Mouse (Mus musculus) midbrain, embryonic 16.5 days (tissue): ENCODE results near the gene Ugt1a5. TPM values are rescaled to one million over a fixed set of nuclear protein-coding genes. Genes with fewer than 3 reads are reported as not detected.

Experiments
- ATAC-seq: fragments of 200-750 bp; cut with Nextera tagmentation; 2 replicates; pipeline ENCODE4 v1.8.0; 2017; ENCODE audit warnings: moderate TSS enrichment
- H3K27ac ChIP-seq: fragments of 300-500 bp; sonication (generic); 2 replicates; pipeline ENCODE4 v1.5.1; 2014; ENCODE audit warnings: mild to moderate bottlenecking, low read length, mixed read lengths
- H3K27me3 ChIP-seq: fragments of 300-500 bp; sonication (generic); 2 replicates; pipeline ENCODE4 v1.6.1; 2014; ENCODE audit warnings: low read depth, low read length, mixed read lengths; ENCODE audit not compliant: control insufficient read depth, insufficient read depth
- H3K36me3 ChIP-seq: fragments of 300-500 bp; sonication (generic); 2 replicates; pipeline ENCODE4 v1.6.1; 2014; ENCODE audit warnings: mild to moderate bottlenecking, low read length, moderate library complexity, mixed read lengths; ENCODE audit not compliant: control insufficient read depth, insufficient read depth
- H3K4me1 ChIP-seq: fragments of 300-500 bp; sonication (generic); 2 replicates; pipeline ENCODE4 v1.6.1; 2014; ENCODE audit warnings: mild to moderate bottlenecking, low read length, mixed read lengths; ENCODE audit not compliant: control insufficient read depth, insufficient read depth
- H3K4me2 ChIP-seq: fragments of 300-500 bp; sonication (generic); 2 replicates; pipeline ENCODE4 v1.6.1; 2014; ENCODE audit warnings: mild to moderate bottlenecking, low read length, mixed read lengths
- H3K4me3 ChIP-seq: fragments of 300-500 bp; sonication (generic); 2 replicates; pipeline ENCODE4 v1.5.1; 2014; ENCODE audit warnings: low read depth, mild to moderate bottlenecking, low read length, moderate library complexity, mixed read lengths
- H3K9ac ChIP-seq: fragments of 300-500 bp; sonication (generic); 2 replicates; pipeline ENCODE4 v1.6.1; 2014; ENCODE audit warnings: low read depth, low read length, mixed read lengths
- H3K9me3 ChIP-seq: fragments of 300-500 bp; sonication (generic); replicated peaks from 2 replicates; pipeline ENCODE4 v1.6.1; 2014; ENCODE audit warnings: mild to moderate bottlenecking, low read length, mixed read lengths; ENCODE audit not compliant: control insufficient read depth, poor library complexity, severe bottlenecking
- WGBS: fragments of 180-500 bp; shearing (Covaris S2); extraction: QIAGEN DNeasy Blood & Tissue Kit; methylation state at CpG from one replicate; pipeline ENCODE4 v1.1.7; 2014; 5-methylcytosine and 5-hydroxymethylcytosine counted together
- polyA plus RNA-seq: library from polyadenylated mRNA; unstranded; fragments of >200 nt; fragmentation: Nextera tagmentation; extraction: Ambion mirVana; gene quantifications from 2 replicates; pipeline ENCODE4 v1.2.1, GENCODE M21; 2015

Ugt1a5 gene
- polyA plus RNA-seq, 1 experiment from 2014 or later, result not detected

DNA sequence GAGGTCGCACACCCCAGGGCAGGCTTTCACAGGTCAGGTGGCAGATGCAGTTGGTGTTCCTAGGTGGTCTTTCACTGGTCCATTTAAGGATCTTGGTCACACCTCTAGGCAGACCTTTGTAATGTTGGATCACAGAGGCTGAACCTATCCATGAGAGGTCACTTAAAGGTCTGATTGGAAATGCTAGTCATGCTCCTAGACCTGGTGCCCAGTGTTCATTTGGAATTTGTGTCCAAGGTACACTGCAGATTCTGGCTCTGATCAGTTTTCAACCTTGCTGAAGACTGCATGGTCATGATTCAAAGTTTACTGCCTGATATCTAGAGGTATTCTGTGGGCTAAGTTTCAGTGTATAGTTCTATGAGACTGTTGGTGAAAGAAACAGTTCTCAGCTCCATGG, 13.8 kb downstream of the Ugt1a5 start:
- no peak overlapping the region for H3K4me2 ChIP-seq
- H3K4me1 ChIP-seq, result no peaks in the 10 kb centered on the region
- no peak overlapping the region for H3K4me3 ChIP-seq
- no peak overlapping the region for H3K27ac ChIP-seq
- no peak overlapping the region for H3K9ac ChIP-seq
- no peaks in the 10 kb centered on the region; the same call in 1 of the 2 replicates for H3K27me3 ChIP-seq
- 81% methylated on average over 1 of the region's 1 CpGs for WGBS
- H3K9me3 ChIP-seq, result peaks cover 2% of the 10 kb centered on the region; the same call in 1 of the 2 replicates
- no peaks in the 10 kb centered on the region for H3K36me3 ChIP-seq
- ATAC-seq, result no peak

DNA sequence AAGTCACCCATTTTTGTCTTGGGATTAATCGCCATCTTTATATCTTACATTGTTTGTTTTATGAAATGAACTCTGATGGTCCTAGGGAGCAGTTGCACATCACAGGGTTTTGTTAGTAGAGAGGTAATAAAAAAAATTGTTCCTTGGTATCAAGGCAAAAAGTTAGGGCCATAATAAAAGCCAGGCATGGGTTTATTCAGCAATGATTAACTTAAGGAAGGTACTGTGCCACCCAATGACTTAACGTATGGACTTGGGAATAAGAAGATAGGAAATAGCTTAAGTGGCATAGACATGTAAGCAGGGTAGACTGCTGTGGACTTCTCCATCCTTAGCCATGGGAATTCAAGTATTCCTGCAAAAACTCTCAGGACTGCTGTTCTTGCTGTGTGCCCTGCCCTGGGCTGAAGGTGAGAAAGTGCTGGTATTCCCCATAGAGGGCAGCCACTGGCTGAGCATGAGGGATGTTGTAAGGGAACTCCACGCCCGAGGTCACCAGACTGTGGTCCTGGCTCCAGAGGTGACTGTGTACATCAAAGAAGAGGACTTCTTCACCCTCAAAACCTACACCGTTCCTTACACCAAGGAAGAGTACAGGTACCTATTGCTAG, 20.6 kb downstream of the Ugt1a5 start:
- Histone ChIP-seq H3K4me1 (no peaks in the 10 kb centered on the region), H3K27me3 (no peaks in the 10 kb centered on the region), H3K9me3 (no peaks in the 10 kb centered on the region), H3K9ac (no peak overlapping the region), H3K4me3 (no peak overlapping the region), H3K27ac (no peak overlapping the region), H3K4me2 (no peak overlapping the region), H3K36me3 (no peaks in the 10 kb centered on the region)
- ATAC-seq, result no peak
- 94% methylated on average over 5 of the region's 5 CpGs for WGBS

GRCm38 (mm10) chr1:88192136-88192535, 26.3 kb downstream of the Ugt1a5 start:
- Histone ChIP-seq H3K4me1 (no peaks in the 10 kb centered on the region), H3K27ac (no peak overlapping the region), H3K36me3 (no peaks in the 10 kb centered on the region), H3K4me2 (no peak overlapping the region), H3K4me3 (no peak overlapping the region), H3K9me3 (no peaks in the 10 kb centered on the region), H3K9ac (no peak overlapping the region), H3K27me3 (no peaks in the 10 kb centered on the region)
- no peak for ATAC-seq
- WGBS, result 64% methylated on average over 3 of the region's 3 CpGs

DNA sequence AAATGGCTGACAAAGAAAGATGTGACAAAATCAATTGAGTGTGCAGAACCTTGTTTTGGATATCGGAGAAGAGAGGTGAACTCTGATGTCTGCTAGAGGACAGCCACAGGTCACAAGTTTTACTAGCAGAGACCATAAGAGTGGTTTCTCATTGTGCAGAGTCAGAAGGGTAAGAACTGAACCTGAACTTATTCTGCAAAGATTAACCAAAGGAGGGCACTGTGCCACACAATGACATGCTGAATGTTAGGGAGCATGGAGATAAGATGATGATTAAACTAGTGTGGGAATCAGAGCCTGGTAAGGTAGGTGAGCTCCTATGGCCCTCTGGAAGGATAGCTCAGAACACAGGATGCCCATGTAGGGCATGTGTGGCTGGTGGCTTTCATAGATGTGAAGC, 29.9 kb downstream of the Ugt1a5 start:
- 89% methylated on average over 1 of the region's 1 CpGs for WGBS
- no peaks in the 10 kb centered on the region for H3K9me3 ChIP-seq
- H3K4me2 ChIP-seq, result no peak overlapping the region
- no peak for ATAC-seq
- H3K9ac ChIP-seq, result no peak overlapping the region
- H3K27ac ChIP-seq, result no peak overlapping the region
- no peaks in the 10 kb centered on the region for H3K36me3 ChIP-seq
- H3K4me1 ChIP-seq, result no peaks in the 10 kb centered on the region
- no peaks in the 10 kb centered on the region for H3K27me3 ChIP-seq
- H3K4me3 ChIP-seq, result no peak overlapping the region

- H3K9me3 ChIP-seq, result no peaks in the 10 kb centered on the region
- H3K4me1 ChIP-seq, result no peaks in the 10 kb centered on the region
- 74% methylated on average over 3 of the region's 3 CpGs for WGBS
- H3K4me3 ChIP-seq, result no peak overlapping the region
- H3K36me3 ChIP-seq, result no peaks in the 10 kb centered on the region
- ATAC-seq, result no peak
- no peak overlapping the region for H3K9ac ChIP-seq
- no peak overlapping the region for H3K4me2 ChIP-seq
- H3K27me3 ChIP-seq, result no peaks in the 10 kb centered on the region
- no peak overlapping the region for H3K27ac ChIP-seq
These were observed 31.6 kb downstream of the Ugt1a5 start for GRCm38 (mm10) chr1:88197443-88197842.

DNA sequence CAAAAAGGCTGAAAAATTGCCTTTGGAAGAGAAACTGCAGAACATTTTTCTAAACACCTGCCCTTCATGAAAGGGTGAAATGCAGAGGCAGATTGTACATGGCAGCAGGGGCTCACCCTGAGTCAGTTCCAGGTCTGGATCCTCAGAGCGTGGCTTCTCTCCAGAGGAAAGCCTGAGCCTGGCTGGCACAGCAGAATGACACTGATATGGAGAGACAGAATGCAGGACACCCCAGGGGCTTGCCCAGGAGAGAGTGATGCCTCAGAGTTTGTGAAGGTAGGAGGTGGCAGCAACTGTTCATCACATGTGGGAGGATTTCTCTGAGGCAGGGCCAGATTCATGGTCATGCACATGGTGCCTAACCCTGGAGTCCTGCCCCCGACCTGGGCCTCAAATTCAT, 34.2 kb downstream of the Ugt1a5 start:
- H3K27me3 ChIP-seq, result no peaks in the 10 kb centered on the region
- ATAC-seq, result no peak
- H3K9ac ChIP-seq, result no peak overlapping the region
- H3K36me3 ChIP-seq, result no peaks in the 10 kb centered on the region
- H3K4me1 ChIP-seq, result no peaks in the 10 kb centered on the region
- H3K9me3 ChIP-seq, result peaks cover 5% of the 10 kb centered on the region; the same call in 1 of the 2 replicates
- H3K4me2 ChIP-seq, result no peak overlapping the region
- H3K27ac ChIP-seq, result no peak overlapping the region
- WGBS, result 80% methylated on average over 2 of the region's 2 CpGs
- H3K4me3 ChIP-seq, result no peak overlapping the region

GRCm38 (mm10) chr1:88200456-88200855, 34.6 kb downstream of the Ugt1a5 start, which contains the start of gene Ugt1a2:
Gene Ugt1a2 (plus strand): TSS chr1:88200601.
- no peaks in the 10 kb centered on the region for H3K36me3 ChIP-seq
- 85% methylated on average over 7 of the region's 7 CpGs for WGBS
- ATAC-seq, result no peak

DNA sequence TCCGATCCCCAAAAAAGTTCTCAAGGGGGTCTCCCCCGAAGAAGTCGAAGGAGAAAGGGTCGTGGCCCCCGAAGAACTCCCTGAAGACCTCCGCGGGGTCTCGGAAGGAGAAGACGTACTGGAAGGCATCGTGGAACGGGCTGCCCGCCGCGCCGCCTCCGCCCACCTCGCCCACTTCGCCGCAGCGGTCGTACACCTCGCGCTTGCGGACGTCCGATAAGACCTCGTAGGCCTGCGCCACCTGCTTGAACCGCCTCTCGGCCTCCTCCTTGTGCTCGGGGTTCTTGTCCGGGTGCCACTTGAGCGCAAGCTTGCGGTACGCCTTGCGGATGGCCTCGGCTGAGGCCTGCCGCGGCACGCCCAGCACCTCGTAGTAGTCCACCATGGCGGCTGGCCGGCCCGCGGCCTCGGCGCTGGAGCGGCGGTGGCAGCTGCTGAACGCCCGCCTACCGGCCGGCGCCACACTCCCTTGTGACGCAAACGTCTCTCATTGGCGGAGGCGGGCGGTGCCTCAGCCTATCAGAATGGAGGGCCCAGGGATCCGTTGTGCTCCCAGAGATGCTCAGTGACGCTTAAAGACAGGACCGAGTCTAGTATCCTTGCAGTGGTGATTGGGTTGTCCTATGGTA, 39.6 kb downstream of the Ugt1a5 start, which contains the start of gene Dnajb3:
Gene Dnajb3 (minus strand): TSS at position 489 of the 629 bp plus-strand sequence.
- H3K27me3 ChIP-seq, result no peaks in the 10 kb centered on the region
- H3K9ac ChIP-seq, result peak within 1 kb of the TSS; percentile 74
- peak; percentile 100 for ATAC-seq
- no peaks in the 10 kb centered on the region for H3K36me3 ChIP-seq
- peak within 1 kb of the TSS; percentile 69 for H3K4me2 ChIP-seq
- H3K4me1 ChIP-seq, result peaks cover 2% of the 10 kb centered on the region; the same call in 1 of the 2 replicates
- H3K27ac ChIP-seq, result peak within 1 kb of the TSS; percentile 50
- H3K4me3 ChIP-seq, result peak within 1 kb of the TSS; percentile 53
- peaks cover 5% of the 10 kb centered on the region; the same call in 1 of the 2 replicates for H3K9me3 ChIP-seq
- 6% methylated on average over 59 of the region's 62 CpGs for WGBS

More at GRCm38 (mm10) chr1:88200456-88200855, 34.6 kb downstream of the Ugt1a5 start, which contains the start of gene Ugt1a2:
- no peak within 1 kb of the TSS for H3K4me2 ChIP-seq
- no peak within 1 kb of the TSS for H3K4me3 ChIP-seq
- no peaks in the 10 kb centered on the region; the same call in 1 of the 2 replicates for H3K4me1 ChIP-seq
- no peak within 1 kb of the TSS for H3K9ac ChIP-seq
- no peaks in the 10 kb centered on the region for H3K27me3 ChIP-seq
- no peak within 1 kb of the TSS for H3K27ac ChIP-seq
- peaks cover 5% of the 10 kb centered on the region; the same call in 1 of the 2 replicates for H3K9me3 ChIP-seq

GRCm38 (mm10) chr1:88206843-88207479, 41.1 kb downstream of the Ugt1a5 start:
- H3K36me3 ChIP-seq, result no peaks in the 10 kb centered on the region
- H3K9me3 ChIP-seq, result peaks cover 13% of the 10 kb centered on the region
- peaks cover 2% of the 10 kb centered on the region; the same call in 1 of the 2 replicates for H3K4me1 ChIP-seq
- H3K9ac ChIP-seq, result no peak overlapping the region
- ATAC-seq, result no peak
- no peak overlapping the region for H3K4me3 ChIP-seq
- 84% methylated on average over 2 of the region's 2 CpGs for WGBS
- no peaks in the 10 kb centered on the region for H3K27me3 ChIP-seq
- H3K27ac ChIP-seq, result no peak overlapping the region
- H3K4me2 ChIP-seq, result no peak overlapping the region
